Mouse (Mus musculus) embryonic facial prominence, embryonic 13.5 days (tissue): ENCODE data around the gene Asic4. TPM values are rescaled to one million over a fixed set of nuclear protein-coding genes. Genes with fewer than 3 reads are reported as not detected.

Experiments
- ATAC-seq: fragments of 200-750 bp; cut with Nextera tagmentation; 2 replicates; pipeline ENCODE4 v1.8.0; 2017; ENCODE audit warnings: low read depth; ENCODE audit not compliant: insufficient number of reproducible peaks, insufficient read depth, low FRiP score, low TSS enrichment
- H3K27ac ChIP-seq: fragments of 300-500 bp; sonication (generic); 2 replicates; pipeline ENCODE4 v1.5.1; 2015; ENCODE audit warnings: moderate library complexity, mild to moderate bottlenecking, inconsistent platforms
- H3K27me3 ChIP-seq: fragments of 300-500 bp; sonication (generic); 2 replicates; pipeline ENCODE4 v1.6.1; 2015; ENCODE audit warnings: mild to moderate bottlenecking, inconsistent platforms
- H3K36me3 ChIP-seq: fragments of 300-500 bp; sonication (generic); 2 replicates; pipeline ENCODE4 v1.6.1; 2015; ENCODE audit warnings: mild to moderate bottlenecking, inconsistent platforms
- H3K4me1 ChIP-seq: fragments of 300-500 bp; sonication (generic); 2 replicates; pipeline ENCODE4 v1.6.1; 2015; ENCODE audit warnings: inconsistent platforms
- H3K4me2 ChIP-seq: fragments of 300-500 bp; sonication (generic); 2 replicates; pipeline ENCODE4 v1.6.1; 2015; ENCODE audit warnings: moderate library complexity, mild to moderate bottlenecking, inconsistent platforms
- H3K4me3 ChIP-seq: fragments of 300-500 bp; sonication (generic); 2 replicates; pipeline ENCODE4 v1.5.1; 2015; ENCODE audit warnings: mild to moderate bottlenecking, inconsistent platforms
- H3K9ac ChIP-seq: fragments of 300-500 bp; sonication (generic); 2 replicates; pipeline ENCODE4 v1.6.1; 2015; ENCODE audit warnings: mild to moderate bottlenecking, inconsistent platforms
- H3K9me3 ChIP-seq: fragments of 300-500 bp; sonication (generic); 2 replicates; pipeline ENCODE4 v1.6.1; 2016; ENCODE audit warnings: inconsistent platforms
- WGBS: fragments of 180-500 bp; shearing (Covaris S2); methylation state at CpG from one replicate; pipeline ENCODE4 v1.1.7; 2015; ENCODE audit warnings: mixed read lengths; 5-methylcytosine and 5-hydroxymethylcytosine counted together
- polyA plus RNA-seq: library from polyadenylated mRNA; unstranded; fragments of >200 nt; fragmentation: Nextera tagmentation; extraction: Ambion mirVana; gene quantifications from 2 replicates; pipeline ENCODE4 v1.2.1, GENCODE M21; 2015

Asic4 gene
- polyA plus RNA-seq, 1 experiment from 2014 or later: 0.45 TPM

DNA sequence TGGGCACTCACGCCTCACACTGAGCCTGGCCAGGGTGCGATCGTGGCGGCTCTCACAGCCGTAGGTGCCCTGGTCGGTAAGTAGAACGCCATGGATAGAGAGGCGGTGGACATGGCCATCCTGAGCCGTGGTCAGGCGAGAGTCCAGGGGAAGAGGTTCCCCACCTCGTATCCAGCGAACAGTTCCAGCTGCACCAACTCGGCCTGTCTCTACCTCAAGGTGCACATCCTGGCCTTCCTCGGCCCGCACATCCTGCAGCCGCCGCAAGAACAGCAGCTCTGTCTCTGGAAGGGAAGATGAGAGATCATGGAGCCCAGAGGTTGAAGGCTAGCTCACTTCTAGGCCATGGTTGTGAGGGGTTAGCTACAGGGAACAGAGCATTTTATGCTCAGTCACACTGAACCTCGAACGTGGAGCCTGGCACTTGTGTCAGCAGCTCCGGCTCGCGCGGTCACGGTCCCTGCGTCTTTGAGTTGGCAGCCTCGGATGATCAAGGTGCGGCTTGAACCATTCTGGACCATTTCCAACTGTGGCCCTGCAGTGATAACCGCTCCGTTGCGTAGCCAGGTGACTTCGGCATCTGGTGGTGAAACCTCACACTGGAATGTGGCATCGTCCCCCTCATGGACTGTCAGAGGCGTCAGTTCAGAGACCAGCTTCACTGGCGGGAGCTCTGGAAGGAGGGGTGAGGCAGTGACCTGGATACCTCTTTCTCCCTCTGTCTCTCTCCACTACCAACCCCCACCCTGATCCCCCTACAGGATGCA is 40.7 kb downstream of the Asic4 start:
- Histone ChIP-seq H3K9ac (no peak overlapping the region), H3K9me3 (no peaks in the 10 kb centered on the region), H3K4me1 (peaks cover 33% of the 10 kb centered on the region), H3K36me3 (peaks cover 48% of the 10 kb centered on the region), H3K27me3 (peaks cover 44% of the 10 kb centered on the region), H3K4me3 (no peak overlapping the region), H3K27ac (no peak overlapping the region), H3K4me2 (no peak overlapping the region)
- WGBS: 86% methylated on average over 34 of the region's 34 CpGs
- no peak for ATAC-seq

GRCm38 (mm10) chr1:75492579-75493170 is 42.4 kb downstream of the Asic4 start:
- peaks cover 65% of the 10 kb centered on the region for H3K36me3 ChIP-seq

GRCm38 (mm10) chr1:75494878-75495548 is 44.8 kb downstream of the Asic4 start:
- peaks cover 74% of the 10 kb centered on the region for H3K36me3 ChIP-seq
- ATAC-seq: no peak

More at GRCm38 (mm10) chr1:75492579-75493170, 42.4 kb downstream of the Asic4 start:
- Histone ChIP-seq H3K4me1 (peaks cover 22% of the 10 kb centered on the region; the same call in 1 of the 2 replicates), H3K4me2 (no peak overlapping the region), H3K4me3 (no peak overlapping the region), H3K27ac (no peak overlapping the region), H3K9ac (no peak overlapping the region), H3K9me3 (no peaks in the 10 kb centered on the region), H3K27me3 (peaks cover 27% of the 10 kb centered on the region)
- ATAC-seq: no peak
- 47% methylated on average over 24 of the region's 24 CpGs for WGBS

DNA sequence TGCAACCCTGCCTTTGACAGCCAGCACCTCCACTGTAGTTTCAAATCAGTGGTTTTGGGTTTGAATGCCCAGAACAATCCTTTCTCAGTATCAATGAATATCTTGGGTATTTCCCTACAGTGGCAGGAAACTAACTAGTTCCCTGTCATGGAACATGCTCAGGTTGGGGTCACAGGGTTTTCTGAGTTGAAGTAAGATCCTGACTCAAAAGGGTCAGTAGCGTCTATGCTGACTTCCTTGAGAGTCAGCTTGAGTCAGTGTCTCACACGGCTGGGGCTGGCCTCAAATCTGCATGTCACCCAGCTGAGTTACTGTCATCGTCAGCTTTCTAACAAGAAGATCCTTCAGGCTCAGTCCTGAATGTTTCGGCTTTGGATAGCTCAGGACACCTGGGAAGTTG is 48.7 kb downstream of the Asic4 start:
- Histone ChIP-seq H3K27ac (no peak overlapping the region), H3K9ac (no peak overlapping the region), H3K4me2 (no peak overlapping the region), H3K9me3 (no peaks in the 10 kb centered on the region), H3K36me3 (peaks cover 83% of the 10 kb centered on the region), H3K27me3 (no peaks in the 10 kb centered on the region), H3K4me1 (peaks cover 19% of the 10 kb centered on the region), H3K4me3 (no peak overlapping the region)
- ATAC-seq: no peak
- WGBS: 88% methylated on average over 4 of the region's 4 CpGs

More at GRCm38 (mm10) chr1:75494878-75495548, 44.8 kb downstream of the Asic4 start:
- Histone ChIP-seq H3K9me3 (no peaks in the 10 kb centered on the region), H3K4me2 (no peak overlapping the region), H3K4me3 (no peak overlapping the region), H3K27me3 (peaks cover 8% of the 10 kb centered on the region; the same call in 1 of the 2 replicates), H3K27ac (peak overlapping the region; percentile 60), H3K4me1 (peaks cover 12% of the 10 kb centered on the region; the same call in 1 of the 2 replicates), H3K9ac (no peak overlapping the region)
- 48% methylated on average over 12 of the region's 12 CpGs for WGBS

DNA sequence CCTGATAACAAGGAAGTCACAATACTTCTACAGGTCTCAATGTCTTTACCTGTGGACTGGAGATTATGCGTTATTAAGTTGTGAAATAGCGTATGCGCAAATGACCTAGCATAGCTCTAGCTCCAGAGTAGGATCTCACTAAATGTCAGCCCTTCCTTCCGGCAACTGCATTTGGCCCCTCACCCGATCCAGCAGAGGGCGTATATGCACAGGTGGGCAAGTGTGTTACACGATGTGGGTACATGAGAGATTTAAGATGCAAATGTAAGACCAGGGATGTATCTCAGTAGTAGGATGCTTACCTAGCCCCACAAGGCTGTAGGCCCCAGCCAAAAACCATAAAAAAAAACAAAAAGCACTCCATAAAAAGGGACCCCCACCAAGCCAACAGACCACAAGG is 49.2 kb downstream of the Asic4 start:
- peaks cover 83% of the 10 kb centered on the region for H3K36me3 ChIP-seq
- H3K27ac ChIP-seq: no peak overlapping the region
- no peaks in the 10 kb centered on the region for H3K9me3 ChIP-seq
- no peaks in the 10 kb centered on the region for H3K27me3 ChIP-seq
- H3K9ac ChIP-seq: no peak overlapping the region
- no peak overlapping the region for H3K4me2 ChIP-seq
- peaks cover 25% of the 10 kb centered on the region for H3K4me1 ChIP-seq
- H3K4me3 ChIP-seq: no peak overlapping the region
- ATAC-seq: no peak
- WGBS: 84% methylated on average over 7 of the region's 7 CpGs

GRCm38 (mm10) chr1:75501905-75502304 is 51.7 kb downstream of the Asic4 start:
- Histone ChIP-seq H3K36me3 (peaks cover 69% of the 10 kb centered on the region), H3K4me1 (peaks cover 26% of the 10 kb centered on the region), H3K9me3 (no peaks in the 10 kb centered on the region), H3K4me3 (no peak overlapping the region), H3K27ac (no peak overlapping the region), H3K4me2 (no peak overlapping the region), H3K9ac (no peak overlapping the region), H3K27me3 (no peaks in the 10 kb centered on the region)
- WGBS: 95% methylated on average over 9 of the region's 9 CpGs
- ATAC-seq: no peak

GRCm38 (mm10) chr1:75502945-75503650 is 52.9 kb downstream of the Asic4 start:
- Histone ChIP-seq H3K9ac (0 out of 2 replicates have a peak overlapping the region, but pooled peaks have one; percentile 36), H3K9me3 (no peaks in the 10 kb centered on the region), H3K4me3 (no peak overlapping the region), H3K36me3 (peaks cover 57% of the 10 kb centered on the region), H3K27ac (no peak overlapping the region), H3K4me2 (no peak overlapping the region), H3K4me1 (peaks cover 31% of the 10 kb centered on the region), H3K27me3 (no peaks in the 10 kb centered on the region)
- ATAC-seq: no peak
- WGBS: 87% methylated on average over 25 of the region's 25 CpGs

DNA sequence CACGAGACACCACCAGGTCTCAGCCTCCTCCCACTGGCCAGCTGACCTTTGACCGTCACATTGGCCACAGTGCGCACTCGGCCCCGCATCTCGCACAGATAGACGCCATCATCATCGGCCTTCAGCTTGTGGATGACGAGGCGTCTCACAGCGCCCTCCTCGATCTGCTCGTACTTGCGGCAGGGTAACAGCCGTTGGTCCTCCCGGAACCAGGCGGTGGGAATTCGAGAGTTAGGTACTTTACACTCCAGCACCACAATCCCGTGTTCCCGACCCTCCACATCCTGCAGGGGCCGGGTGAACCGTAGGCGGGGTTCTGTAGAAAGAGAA is 53.4 kb downstream of the Asic4 start:
- H3K36me3 ChIP-seq: peaks cover 52% of the 10 kb centered on the region
- no peaks in the 10 kb centered on the region for H3K9me3 ChIP-seq
- no peak overlapping the region; the same call in 1 of the 2 replicates for H3K4me3 ChIP-seq
- peak overlapping the region; percentile 95 for H3K4me2 ChIP-seq
- WGBS: 71% methylated on average over 23 of the region's 23 CpGs
- peaks cover 31% of the 10 kb centered on the region for H3K4me1 ChIP-seq
- no peaks in the 10 kb centered on the region for H3K27me3 ChIP-seq
- no peak for ATAC-seq
- peak overlapping the region; percentile 36; the same call in 1 of the 2 replicates for H3K9ac ChIP-seq
- no peak overlapping the region for H3K27ac ChIP-seq

DNA sequence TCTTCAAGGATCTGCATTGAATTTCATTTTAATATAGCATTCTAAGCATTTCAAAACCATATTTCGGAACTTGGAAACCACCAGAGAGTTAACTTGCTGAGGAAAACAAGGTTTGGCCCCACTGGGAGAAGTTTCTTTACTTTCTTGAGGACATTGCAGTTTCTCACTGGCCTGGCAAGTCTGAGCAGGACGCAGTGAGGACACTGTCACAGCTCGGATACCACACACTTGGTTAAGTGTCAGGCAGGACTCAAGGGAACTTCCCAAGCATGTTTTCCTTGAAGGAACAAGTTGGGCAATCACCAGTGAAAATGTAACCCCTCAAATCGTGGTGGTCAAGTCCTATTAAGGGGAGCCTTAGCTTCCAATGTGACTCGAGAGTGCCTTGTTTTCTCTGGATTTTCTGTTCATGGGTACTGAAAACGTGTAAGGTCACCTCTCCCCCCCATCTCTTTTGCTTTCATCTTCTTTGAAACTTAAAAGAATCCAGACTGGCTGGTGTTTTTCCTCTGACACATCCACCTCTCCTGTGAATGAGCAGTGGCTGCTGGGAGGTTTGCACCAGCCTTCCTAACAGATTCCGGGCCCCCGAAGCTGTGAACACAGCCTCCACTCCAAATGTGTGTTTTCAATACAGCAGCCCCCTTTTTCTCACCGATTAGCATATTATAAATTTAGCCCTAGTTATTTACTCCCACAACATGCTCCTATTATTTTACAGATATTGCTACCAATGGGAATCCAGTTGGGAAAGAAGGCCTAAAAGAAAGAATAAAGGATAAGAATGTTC is 54.2 kb downstream of the Asic4 start:
- WGBS: 46% methylated on average over 9 of the region's 9 CpGs
- peak overlapping the region; percentile 89 for H3K4me3 ChIP-seq
- peak overlapping the region; percentile 98 for H3K9ac ChIP-seq

DNA sequence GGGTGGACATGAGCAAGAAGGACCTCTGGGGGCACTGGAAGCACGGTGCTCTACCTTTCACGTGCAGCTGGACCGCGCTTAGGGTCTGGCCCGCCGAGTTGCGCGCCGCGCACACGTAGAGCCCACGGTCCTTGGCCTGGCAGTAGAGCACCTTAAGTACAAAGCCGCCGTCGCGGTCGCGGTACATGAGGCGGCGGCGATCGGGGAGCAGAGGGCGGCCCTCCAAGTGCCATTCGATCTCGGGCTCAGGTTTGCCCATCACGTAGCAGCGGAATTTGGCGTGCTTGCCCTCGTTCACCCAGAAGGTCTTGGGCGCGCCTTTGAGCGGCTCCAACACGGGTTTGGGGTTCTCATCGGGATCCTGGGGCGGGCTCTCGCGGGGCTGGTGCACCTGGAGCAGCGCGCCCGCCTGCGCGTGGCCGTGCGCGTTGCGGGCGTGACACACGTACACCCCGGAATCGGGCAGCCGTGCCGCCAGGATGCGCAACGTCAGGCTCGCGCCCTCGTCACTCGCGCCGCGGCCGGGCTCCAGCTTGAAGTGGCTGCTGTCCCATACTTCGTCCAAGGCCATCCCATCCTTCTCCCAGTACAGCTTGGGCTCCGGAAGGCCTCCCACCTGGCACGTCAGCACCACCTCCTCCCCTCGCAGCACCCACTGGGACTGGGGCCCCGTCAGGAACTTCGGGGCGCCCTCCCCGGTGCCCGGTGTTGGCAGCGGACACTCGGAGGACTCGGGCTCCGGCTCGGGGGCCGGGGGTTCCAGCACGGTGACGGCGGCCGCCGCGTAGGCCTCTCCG is 55.1 kb downstream of the Asic4 start:
- peak overlapping the region; percentile 97 for H3K27ac ChIP-seq
- ATAC-seq: peak; percentile 34; the same call in 1 of the 2 replicates
- WGBS: under 1% methylated on average over 84 of the region's 84 CpGs
- peaks cover 34% of the 10 kb centered on the region for H3K36me3 ChIP-seq
- H3K27me3 ChIP-seq: no peaks in the 10 kb centered on the region
- H3K4me2 ChIP-seq: peak overlapping the region; percentile 95
- no peaks in the 10 kb centered on the region for H3K9me3 ChIP-seq
- H3K4me1 ChIP-seq: peaks cover 39% of the 10 kb centered on the region
- H3K9ac ChIP-seq: peak overlapping the region; percentile 98
- H3K4me3 ChIP-seq: peak overlapping the region; percentile 89

More for the DNA sequence above, 54.2 kb downstream of the Asic4 start:
- Histone ChIP-seq H3K27me3 (no peaks in the 10 kb centered on the region), H3K4me1 (peaks cover 35% of the 10 kb centered on the region), H3K27ac (peak overlapping the region; percentile 97; the same call in 1 of the 2 replicates), H3K9me3 (no peaks in the 10 kb centered on the region), H3K36me3 (peaks cover 44% of the 10 kb centered on the region), H3K4me2 (peak overlapping the region; percentile 95)
- no peak for ATAC-seq
